Mouse (Mus musculus) adrenal gland, postnatal 14 days (tissue): Measurements from ENCODE around the gene Prex1. TPM values are rescaled to one million over a fixed set of nuclear protein-coding genes. Genes with fewer than 3 reads are reported as not detected.
A peak's percentile ranks its signal among the peaks of the same experiment; 100 is the strongest.

Experiments used
- DNase-seq: peaks from one replicate; pipeline ENCODE4 v3.0.0; 2021; ENCODE audit warnings: mixed read lengths
- total RNA-seq: library from RNA; stranded (reverse); gene quantifications from 2 replicates; pipeline ENCODE4 v1.2.3, GENCODE M21; 2021

Gene Prex1
- total RNA-seq, 1 experiment from 2014 or later: 13.6 TPM

- DNase-seq: no peak
Measured at GRCm38 (mm10) chr2:166661498-166661897, 52.1 kb downstream of the Prex1 start.

GRCm38 (mm10) chr2:166658380-166658779 lies 55.3 kb downstream of the Prex1 start:
- no peak for DNase-seq

- peak; percentile 54 for DNase-seq
Measured at GRCm38 (mm10) chr2:166657451-166658011, 56.1 kb downstream of the Prex1 start.

- DNase-seq: no peak
Measured at GRCm38 (mm10) chr2:166656630-166657029, 57.0 kb downstream of the Prex1 start.

- peak; percentile 45 for DNase-seq
Measured at GRCm38 (mm10) chr2:166655727-166656520, 57.7 kb downstream of the Prex1 start.

GRCm38 (mm10) chr2:166655308-166655707 lies 58.3 kb downstream of the Prex1 start:
- DNase-seq: no peak

GRCm38 (mm10) chr2:166654875-166655274 lies 58.8 kb downstream of the Prex1 start:
- DNase-seq: no peak

- DNase-seq: no peak
Measured at GRCm38 (mm10) chr2:166653564-166653963, 60.1 kb downstream of the Prex1 start.

- no peak for DNase-seq
Measured at GRCm38 (mm10) chr2:166652672-166653071, 61.0 kb downstream of the Prex1 start.

- no peak for DNase-seq
Measured at GRCm38 (mm10) chr2:166651317-166652030, 62.2 kb downstream of the Prex1 start.

- DNase-seq: peak; percentile 65
Measured at GRCm38 (mm10) chr2:166650414-166650813, 63.2 kb downstream of the Prex1 start.

GRCm38 (mm10) chr2:166647242-166647641 lies 66.4 kb downstream of the Prex1 start:
- DNase-seq: no peak

GRCm38 (mm10) chr2:166646434-166647088 lies 67.1 kb downstream of the Prex1 start:
- DNase-seq: peak; percentile 48

GRCm38 (mm10) chr2:166644816-166645215 lies 68.8 kb downstream of the Prex1 start:
- no peak for DNase-seq

- no peak for DNase-seq
Measured at GRCm38 (mm10) chr2:166642581-166642987, 71.0 kb downstream of the Prex1 start.

GRCm38 (mm10) chr2:166639750-166640149 lies 73.9 kb downstream of the Prex1 start:
- DNase-seq: no peak

- no peak for DNase-seq
Measured at GRCm38 (mm10) chr2:166638947-166639641, 74.5 kb downstream of the Prex1 start.

GRCm38 (mm10) chr2:166638079-166638800 lies 75.4 kb downstream of the Prex1 start:
- no peak for DNase-seq

- no peak for DNase-seq
Measured at GRCm38 (mm10) chr2:166637673-166637990, 76.0 kb downstream of the Prex1 start.

GRCm38 (mm10) chr2:166636867-166637672 lies 76.6 kb downstream of the Prex1 start:
- DNase-seq: no peak

GRCm38 (mm10) chr2:166635521-166635920 lies 78.1 kb downstream of the Prex1 start:
- no peak for DNase-seq
